Mouse (Mus musculus): ENCODE measurements around the gene Pagr1b. TPM values are rescaled to one million over a fixed set of nuclear protein-coding genes. Genes with fewer than 3 reads are reported as not detected.

Pagr1b gene
- total RNA-seq, 2 experiments from 2014 or later = not detected

- ATAC-seq (replicated peaks; ENCODE audit: low FRiP score, poor library complexity, severe bottlenecking) = no peak
These were observed 56.5 kb downstream of the Pagr1b start for GRCm38 (mm10) chr7:126959780-126960179.

GRCm38 (mm10) chr7:126955125-126955524 is 61.2 kb downstream of the Pagr1b start:
- ATAC-seq (replicated peaks; ENCODE audit: low FRiP score, poor library complexity, severe bottlenecking) = no peak

GRCm38 (mm10) chr7:126952646-126953045 is 63.6 kb downstream of the Pagr1b start:
- no peak for ATAC-seq (replicated peaks; ENCODE audit: low FRiP score, poor library complexity, severe bottlenecking)

GRCm38 (mm10) chr7:126951741-126952140 is 64.5 kb downstream of the Pagr1b start:
- ATAC-seq (replicated peaks; ENCODE audit: low FRiP score, poor library complexity, severe bottlenecking) = no peak

Other genes starting within 250 kb of the Pagr1b start
Only the 30 nearest of the 32 such genes appear.
- gene Tbx6, start 235.0 kb downstream of the Pagr1b start, total RNA-seq (2015; ENCODE audit: low replicate concordance) = 28.8 and 31.9 TPM in 2 replicates
- 12.3 and 23.2 TPM in 2 replicates for gene Tbx6, start 235.0 kb downstream of the Pagr1b start, total RNA-seq (2017; ENCODE audit: low replicate concordance)
- gene Ppp4c, start 224.0 kb downstream of the Pagr1b start, total RNA-seq (2015; ENCODE audit: low replicate concordance) = 46.7 and 84.9 TPM in 2 replicates
- gene Ppp4c, start 224.0 kb downstream of the Pagr1b start, total RNA-seq (2017; ENCODE audit: low replicate concordance) = 43.5 and 62.7 TPM in 2 replicates
- not detected in 2 replicates for gene Fam57b, start 218.8 kb downstream of the Pagr1b start, total RNA-seq (2015; ENCODE audit: low replicate concordance)
- not detected in 2 replicates for gene Fam57b, start 218.8 kb downstream of the Pagr1b start, total RNA-seq (2017; ENCODE audit: low replicate concordance)
- not detected in 2 replicates for gene 4930451I11Rik, start 184.8 kb downstream of the Pagr1b start, total RNA-seq (2015; ENCODE audit: low replicate concordance)
- gene 4930451I11Rik, start 184.8 kb downstream of the Pagr1b start, total RNA-seq (2017; ENCODE audit: low replicate concordance) = not detected in 2 replicates
- not detected in 2 replicates for gene Doc2a, start 169.1 kb downstream of the Pagr1b start, total RNA-seq (2015; ENCODE audit: low replicate concordance)
- not detected in 2 replicates for gene Doc2a, start 169.1 kb downstream of the Pagr1b start, total RNA-seq (2017; ENCODE audit: low replicate concordance)
- gene Hirip3, start 154.5 kb downstream of the Pagr1b start, total RNA-seq (2015; ENCODE audit: low replicate concordance) = 5.2 and 9.2 TPM in 2 replicates
- gene Hirip3, start 154.5 kb downstream of the Pagr1b start, total RNA-seq (2017; ENCODE audit: low replicate concordance) = 38.2 and 40.8 TPM in 2 replicates
- 14.4 and 35.5 TPM in 2 replicates for gene Ino80e, start 154.1 kb downstream of the Pagr1b start, total RNA-seq (2015; ENCODE audit: low replicate concordance)
- gene Ino80e, start 154.1 kb downstream of the Pagr1b start, total RNA-seq (2017; ENCODE audit: low replicate concordance) = 4.9 and 9.9 TPM in 2 replicates
- gene Taok2, start 131.8 kb downstream of the Pagr1b start, total RNA-seq (2015; ENCODE audit: low replicate concordance) = 6.9 and 9.6 TPM in 2 replicates
- gene Taok2, start 131.8 kb downstream of the Pagr1b start, total RNA-seq (2017; ENCODE audit: low replicate concordance) = 17.0 and 31.8 TPM in 2 replicates
- gene Tmem219, start 93.6 kb downstream of the Pagr1b start, total RNA-seq (2015; ENCODE audit: low replicate concordance) = 4.0 and 6.3 TPM in 2 replicates
- 2.1 and 6.8 TPM in 2 replicates for gene Tmem219, start 93.6 kb downstream of the Pagr1b start, total RNA-seq (2017; ENCODE audit: low replicate concordance)
- gene Kctd13, start 87.6 kb downstream of the Pagr1b start, total RNA-seq (2015; ENCODE audit: low replicate concordance) = 0.77 and 6.9 TPM in 2 replicates
- 0.42 and 1.7 TPM in 2 replicates for gene Kctd13, start 87.6 kb downstream of the Pagr1b start, total RNA-seq (2017; ENCODE audit: low replicate concordance)
- not detected in 2 replicates for gene Asphd1, start 66.9 kb downstream of the Pagr1b start, total RNA-seq (2015; ENCODE audit: low replicate concordance)
- gene Asphd1, start 66.9 kb downstream of the Pagr1b start, total RNA-seq (2017; ENCODE audit: low replicate concordance) = not detected in 2 replicates
- gene Sez6l2, start 65.9 kb downstream of the Pagr1b start, total RNA-seq (2015; ENCODE audit: low replicate concordance) = not detected in 2 replicates
- gene Sez6l2, start 65.9 kb downstream of the Pagr1b start, total RNA-seq (2017; ENCODE audit: low replicate concordance) = 0.84 TPM in 1 of 2 replicates, not detected in the other
- gene Cdipt, start 40.6 kb downstream of the Pagr1b start, total RNA-seq (2015; ENCODE audit: low replicate concordance) = 14.8 and 23.1 TPM in 2 replicates
- gene Cdipt, start 40.6 kb downstream of the Pagr1b start, total RNA-seq (2017; ENCODE audit: low replicate concordance) = 9.5 and 20.9 TPM in 2 replicates
- gene Cdiptos, start 40.4 kb downstream of the Pagr1b start, total RNA-seq (2015; ENCODE audit: low replicate concordance) = 5.0 TPM in 1 of 2 replicates, not detected in the other
- gene Cdiptos, start 40.4 kb downstream of the Pagr1b start, total RNA-seq (2017; ENCODE audit: low replicate concordance) = not detected in 2 replicates
- 1.5 and 1.9 TPM in 2 replicates for gene Mvp, start 1.9 kb downstream of the Pagr1b start, total RNA-seq (2015; ENCODE audit: low replicate concordance)
- gene Mvp, start 1.9 kb downstream of the Pagr1b start, total RNA-seq (2017; ENCODE audit: low replicate concordance) = 5.5 and 7.7 TPM in 2 replicates
- gene Pagr1a, start 868 bp upstream of the Pagr1b start, total RNA-seq (2015; ENCODE audit: low replicate concordance) = 13.4 and 18.8 TPM in 2 replicates
- gene Pagr1a, start 868 bp upstream of the Pagr1b start, total RNA-seq (2017; ENCODE audit: low replicate concordance) = 7.0 and 7.1 TPM in 2 replicates
- gene Gm42742, start 4.6 kb upstream of the Pagr1b start, total RNA-seq (2015; ENCODE audit: low replicate concordance) = 1.7 and 1.9 TPM in 2 replicates
- 8.1 and 9.1 TPM in 2 replicates for gene Gm42742, start 4.6 kb upstream of the Pagr1b start, total RNA-seq (2017; ENCODE audit: low replicate concordance)
- gene Prrt2, start 4.7 kb upstream of the Pagr1b start, total RNA-seq (2015; ENCODE audit: low replicate concordance) = not detected in 2 replicates
- 1.5 TPM in 1 of 2 replicates, not detected in the other for gene Prrt2, start 4.7 kb upstream of the Pagr1b start, total RNA-seq (2017; ENCODE audit: low replicate concordance)
- 44.9 and 51.3 TPM in 2 replicates for gene Maz, start 10.6 kb upstream of the Pagr1b start, total RNA-seq (2015; ENCODE audit: low replicate concordance)
- gene Maz, start 10.6 kb upstream of the Pagr1b start, total RNA-seq (2017; ENCODE audit: low replicate concordance) = 25.0 and 49.5 TPM in 2 replicates
- gene Kif22, start 26.0 kb upstream of the Pagr1b start, total RNA-seq (2015; ENCODE audit: low replicate concordance) = 50.5 and 71.7 TPM in 2 replicates
- gene Kif22, start 26.0 kb upstream of the Pagr1b start, total RNA-seq (2017; ENCODE audit: low replicate concordance) = 57.3 and 83.1 TPM in 2 replicates
- gene Zg16, start 70.8 kb upstream of the Pagr1b start, total RNA-seq (2015; ENCODE audit: low replicate concordance) = not detected in 2 replicates
- gene Zg16, start 70.8 kb upstream of the Pagr1b start, total RNA-seq (2017; ENCODE audit: low replicate concordance) = 3.2 and 5.0 TPM in 2 replicates
- gene AI467606, start 74.9 kb upstream of the Pagr1b start, total RNA-seq (2015; ENCODE audit: low replicate concordance) = 19.8 and 26.8 TPM in 2 replicates
- 17.1 and 19.9 TPM in 2 replicates for gene AI467606, start 74.9 kb upstream of the Pagr1b start, total RNA-seq (2017; ENCODE audit: low replicate concordance)
- 1.7 TPM in 1 of 2 replicates, not detected in the other for gene Qprt, start 105.7 kb upstream of the Pagr1b start, total RNA-seq (2015; ENCODE audit: low replicate concordance)
- 0.34 TPM in 1 of 2 replicates, not detected in the other for gene Qprt, start 105.7 kb upstream of the Pagr1b start, total RNA-seq (2017; ENCODE audit: low replicate concordance)
- 15.8 and 24.9 TPM in 2 replicates for gene Spn, start 121.3 kb upstream of the Pagr1b start, total RNA-seq (2015; ENCODE audit: low replicate concordance)
- 58.3 and 60.0 TPM in 2 replicates for gene Spn, start 121.3 kb upstream of the Pagr1b start, total RNA-seq (2017; ENCODE audit: low replicate concordance)
- 8.4 and 36.9 TPM in 2 replicates for gene Cd2bp2, start 179.6 kb upstream of the Pagr1b start, total RNA-seq (2015; ENCODE audit: low replicate concordance)
- 17.9 and 22.9 TPM in 2 replicates for gene Cd2bp2, start 179.6 kb upstream of the Pagr1b start, total RNA-seq (2017; ENCODE audit: low replicate concordance)
- 8.1 and 23.0 TPM in 2 replicates for gene Tbc1d10b, start 192.0 kb upstream of the Pagr1b start, total RNA-seq (2015; ENCODE audit: low replicate concordance)
- gene Tbc1d10b, start 192.0 kb upstream of the Pagr1b start, total RNA-seq (2017; ENCODE audit: low replicate concordance) = 77.5 and 122 TPM in 2 replicates
- 6.5 and 9.8 TPM in 2 replicates for gene Mylpf, start 192.4 kb upstream of the Pagr1b start, total RNA-seq (2015; ENCODE audit: low replicate concordance)
- 16.2 and 61.5 TPM in 2 replicates for gene Mylpf, start 192.4 kb upstream of the Pagr1b start, total RNA-seq (2017; ENCODE audit: low replicate concordance)
- 1.5 and 5.2 TPM in 2 replicates for gene Zfp553, start 216.6 kb upstream of the Pagr1b start, total RNA-seq (2015; ENCODE audit: low replicate concordance)
- gene Zfp553, start 216.6 kb upstream of the Pagr1b start, total RNA-seq (2017; ENCODE audit: low replicate concordance) = 2.0 and 3.2 TPM in 2 replicates
- 189 and 204 TPM in 2 replicates for gene Sept1, start 216.6 kb upstream of the Pagr1b start, total RNA-seq (2015; ENCODE audit: low replicate concordance)
- gene Sept1, start 216.6 kb upstream of the Pagr1b start, total RNA-seq (2017; ENCODE audit: low replicate concordance) = 179 and 191 TPM in 2 replicates
- gene Zfp771, start 227.8 kb upstream of the Pagr1b start, total RNA-seq (2015; ENCODE audit: low replicate concordance) = 1.7 TPM in 1 of 2 replicates, not detected in the other
- 0.70 TPM in 1 of 2 replicates, not detected in the other for gene Zfp771, start 227.8 kb upstream of the Pagr1b start, total RNA-seq (2017; ENCODE audit: low replicate concordance)